Mouse (Mus musculus) kidney, postnatal 10 days (tissue): ENCODE measurements around the gene Dclre1b.
"Not testable (repeated sequence)": the region's sequence is repeated elsewhere in the genome, so short reads cannot be mapped to it uniquely, and the experiment has no call there.

ENCODE experiments used
- DNase-seq: peaks from one replicate; pipeline ENCODE4 v3.0.0; 2021; ENCODE audit warnings: mixed read lengths

The Dclre1b gene

DNA sequence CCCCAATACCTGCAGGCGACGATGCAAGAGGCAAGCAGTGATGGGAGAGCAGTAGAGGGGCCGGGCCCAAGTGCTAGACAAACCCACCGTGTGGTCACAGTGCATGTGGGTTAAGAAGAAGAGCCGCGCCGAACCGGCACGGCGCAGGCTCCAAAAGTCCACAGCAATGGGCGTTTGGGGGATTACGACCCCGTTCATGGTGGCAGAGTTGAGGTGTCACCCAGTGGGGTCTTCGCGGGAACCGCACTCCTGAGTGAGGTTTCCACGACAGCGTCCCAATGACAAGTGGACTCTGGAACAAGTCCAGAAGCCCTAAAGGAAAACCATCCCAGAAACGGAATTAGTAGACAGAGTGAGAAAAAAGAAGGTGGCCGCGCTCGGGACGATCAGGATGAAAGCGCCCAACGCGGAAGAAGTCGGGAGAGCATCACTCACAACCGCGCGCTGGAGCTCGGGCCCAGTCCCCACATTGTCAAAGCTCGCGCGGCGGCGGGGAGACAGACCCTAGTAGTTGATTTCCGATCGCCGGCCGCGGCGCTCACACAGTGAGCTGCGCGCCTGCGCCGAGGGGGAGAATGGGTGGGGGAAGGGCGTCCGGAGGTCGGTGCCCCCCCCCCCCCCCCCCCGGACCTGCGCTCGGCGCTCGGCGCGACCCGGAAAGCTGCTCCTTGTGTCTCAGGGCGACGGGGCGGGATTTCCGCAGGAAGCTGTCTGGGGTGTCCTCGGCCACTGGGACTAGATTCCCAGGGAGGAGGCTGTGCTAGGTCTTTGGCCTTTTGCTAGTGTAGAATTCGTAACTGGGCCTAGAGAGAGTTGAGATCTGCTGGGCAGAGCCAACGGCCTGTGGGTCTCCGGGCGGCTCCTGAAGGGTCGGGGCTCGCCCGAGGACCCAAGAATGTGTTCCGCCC lies at the start of gene Dclre1b, which contains the start of the genes Ap4b1 and Gm43064:
Dclre1b (minus strand) TSS at position 554 of the 908 bp plus-strand sequence.
Ap4b1 (plus strand) TSS at position 630 of the 908 bp plus-strand sequence.
Gm43064 (plus strand) TSS at position 683 of the 908 bp plus-strand sequence.
- peak; percentile 95 for DNase-seq

DNA sequence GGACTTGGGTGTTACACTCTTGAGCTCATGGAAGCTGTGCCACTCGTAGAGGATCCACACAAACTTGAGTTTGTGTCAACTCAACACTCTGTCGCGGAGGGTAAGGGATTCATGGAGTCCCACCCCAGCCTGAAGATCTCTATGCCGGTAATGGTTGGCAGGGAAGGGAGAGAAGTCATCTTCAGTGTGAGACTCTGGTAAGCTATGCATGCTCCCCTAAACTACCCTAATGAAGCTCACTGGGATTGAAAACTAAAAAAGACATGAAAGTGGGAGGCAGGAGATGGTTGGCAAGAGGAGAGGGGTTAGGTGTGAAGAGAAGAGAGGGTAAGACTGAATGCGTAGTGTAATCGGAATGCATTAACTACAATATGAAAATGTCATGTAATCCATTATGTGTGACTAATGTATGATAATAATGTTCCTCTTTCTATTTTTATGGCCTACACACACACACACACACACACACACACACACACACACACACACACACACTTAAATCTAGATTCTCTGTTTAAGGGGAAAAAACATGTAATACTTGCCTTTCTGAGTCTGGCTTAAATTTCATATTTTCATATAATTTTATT lies 48.8 kb upstream of the Dclre1b start:
- DNase-seq = no peak

- DNase-seq = no peak
Observed at GRCm38 (mm10) chr3:103857036-103857805, 48.0 kb upstream of the Dclre1b start.

GRCm38 (mm10) chr3:103853804-103854203 lies 44.6 kb upstream of the Dclre1b start:
- no peak for DNase-seq

DNA sequence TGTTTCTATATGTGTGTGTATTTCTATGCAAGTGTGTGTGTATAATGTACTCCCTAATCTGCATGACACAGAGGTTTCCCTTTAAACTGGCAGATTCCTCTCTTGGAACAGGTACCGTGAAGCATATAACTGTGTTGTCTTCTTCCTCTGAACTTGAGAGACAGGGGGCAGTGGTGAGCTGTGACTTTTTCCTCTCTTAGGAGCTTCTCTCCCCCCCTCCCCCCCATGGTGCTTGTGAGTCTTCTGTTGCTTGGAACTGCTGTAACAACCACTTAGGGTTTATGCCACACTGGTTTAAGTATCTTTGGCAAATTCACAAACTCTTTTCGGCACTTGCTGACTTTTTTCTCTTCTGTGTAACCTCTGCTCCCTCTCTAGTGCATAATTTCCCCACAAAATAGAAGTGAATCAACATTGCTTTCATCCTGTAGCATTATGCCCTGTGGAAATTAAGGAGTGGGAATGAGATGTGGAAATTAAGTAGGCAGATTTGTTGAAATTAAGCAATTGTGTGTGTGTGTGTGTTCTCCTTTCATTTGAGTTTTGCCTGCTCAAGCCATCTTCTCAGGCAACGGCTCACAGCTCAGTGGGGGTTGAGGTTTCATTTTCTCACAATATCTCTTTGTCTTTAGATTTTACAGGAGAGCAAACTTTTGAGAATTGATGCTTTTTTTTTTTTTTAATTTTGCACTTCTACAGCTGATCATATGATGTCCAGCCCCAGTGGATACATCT lies 43.5 kb upstream of the Dclre1b start:
- DNase-seq = peak; percentile 74

GRCm38 (mm10) chr3:103851882-103852281 lies 42.6 kb upstream of the Dclre1b start:
- DNase-seq = no peak

- DNase-seq = no peak
Observed at GRCm38 (mm10) chr3:103851481-103851880, 42.2 kb upstream of the Dclre1b start.

- DNase-seq = peak; percentile 13
Observed at GRCm38 (mm10) chr3:103850644-103851363, 41.6 kb upstream of the Dclre1b start.

GRCm38 (mm10) chr3:103840946-103841345 lies 31.7 kb upstream of the Dclre1b start:
- DNase-seq = not testable (repeated sequence)

DNA sequence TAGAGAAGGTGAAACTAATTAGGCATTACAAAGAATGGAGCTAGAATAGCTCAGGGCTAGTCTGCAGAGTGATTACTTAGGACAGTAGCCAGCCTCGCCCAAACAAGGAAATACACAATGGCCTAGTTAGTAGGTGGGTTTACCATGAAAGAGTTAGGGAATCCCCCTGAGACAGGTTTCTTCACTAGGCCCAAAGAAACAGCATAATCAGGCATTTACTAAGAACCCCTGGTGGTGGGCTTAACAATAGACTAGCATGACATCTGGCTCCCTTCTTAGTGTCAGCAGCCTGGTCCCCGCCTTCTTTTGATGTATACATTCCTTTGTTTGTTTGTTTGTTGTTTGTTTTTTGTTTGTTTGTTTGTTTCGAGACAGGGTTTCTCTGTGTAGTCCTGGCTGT lies 31.0 kb upstream of the Dclre1b start:
- DNase-seq = not testable (repeated sequence)

GRCm38 (mm10) chr3:103839711-103840110 lies 30.5 kb upstream of the Dclre1b start:
- DNase-seq = no peak

- no peak for DNase-seq
Observed at GRCm38 (mm10) chr3:103836453-103836852, 27.2 kb upstream of the Dclre1b start.

- no peak for DNase-seq
Observed at GRCm38 (mm10) chr3:103835951-103836310, 26.7 kb upstream of the Dclre1b start.

DNA sequence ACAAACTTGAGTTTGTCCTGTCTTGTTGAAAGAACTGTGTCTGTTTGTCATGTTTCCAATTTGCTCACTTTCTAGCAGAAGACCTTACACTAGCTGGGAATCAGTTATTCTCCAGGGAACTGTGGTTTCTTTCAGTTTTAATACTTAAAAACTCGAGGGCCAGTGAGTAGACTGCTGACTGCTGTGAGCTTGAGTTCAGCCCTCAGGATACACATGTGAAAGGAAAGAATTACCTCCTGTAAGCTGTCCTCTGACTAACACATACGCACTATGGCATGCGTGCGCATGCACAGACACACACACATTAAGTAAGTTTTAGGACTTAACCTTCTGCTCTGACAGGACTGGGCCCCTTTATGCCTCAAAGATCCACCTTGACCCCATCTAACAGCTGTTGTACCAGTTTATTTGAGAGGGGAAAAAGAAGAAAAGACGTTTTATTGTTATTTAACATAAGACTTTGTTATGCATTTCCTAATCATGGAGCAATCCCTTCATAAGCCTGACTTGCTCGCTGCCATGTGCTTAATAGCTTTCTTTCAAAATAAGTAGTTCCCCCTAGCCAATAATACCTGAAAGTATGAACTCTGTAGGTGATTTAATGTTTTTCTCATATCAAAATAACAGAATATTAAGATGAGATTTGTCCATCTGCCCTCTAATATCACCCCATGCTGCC lies 26.2 kb upstream of the Dclre1b start:
- DNase-seq = no peak

DNA sequence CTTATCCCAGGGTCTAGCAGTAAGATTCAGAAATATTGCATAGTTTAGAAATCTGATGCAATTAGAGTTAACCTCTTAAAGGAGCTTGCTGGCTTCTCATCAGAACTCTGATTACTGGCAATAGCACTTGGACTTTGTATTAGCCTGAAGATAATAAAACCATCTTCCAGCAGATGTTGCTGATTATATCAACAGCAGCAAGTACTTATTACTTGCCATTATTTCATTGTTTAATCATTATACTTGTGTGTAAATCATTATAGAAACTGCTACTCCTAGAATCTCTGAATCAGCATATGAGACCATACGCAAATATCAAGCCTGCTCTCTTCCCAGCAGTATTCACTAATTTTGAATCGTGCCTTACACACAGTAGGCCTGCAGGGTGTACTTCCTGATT lies 24.8 kb upstream of the Dclre1b start:
- no peak for DNase-seq

DNA sequence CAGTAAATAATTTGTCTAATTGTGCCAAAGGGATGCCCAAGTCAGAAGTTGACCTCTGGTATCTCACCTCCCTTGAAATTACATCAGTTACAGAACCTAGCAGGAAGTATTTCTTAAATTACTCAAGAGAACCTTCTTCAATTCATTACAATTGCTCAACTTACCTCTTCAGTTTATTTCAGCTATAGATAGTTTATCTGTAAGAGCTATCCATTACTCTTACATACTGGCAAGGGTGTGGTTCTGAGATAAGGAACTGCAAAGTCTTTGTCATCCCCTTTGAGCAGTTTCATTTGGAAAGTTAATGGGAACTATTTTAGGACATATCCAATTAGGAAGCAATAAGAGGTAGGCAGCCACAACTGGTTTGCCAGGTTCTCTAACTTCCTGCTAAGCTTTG lies 23.2 kb upstream of the Dclre1b start, which contains the start of gene Bcl2l15:
Bcl2l15 (plus strand) TSS at position 176 of the 400 bp plus-strand sequence.
- DNase-seq = no peak

GRCm38 (mm10) chr3:103831146-103831545 lies 21.9 kb upstream of the Dclre1b start:
- no peak for DNase-seq

DNA sequence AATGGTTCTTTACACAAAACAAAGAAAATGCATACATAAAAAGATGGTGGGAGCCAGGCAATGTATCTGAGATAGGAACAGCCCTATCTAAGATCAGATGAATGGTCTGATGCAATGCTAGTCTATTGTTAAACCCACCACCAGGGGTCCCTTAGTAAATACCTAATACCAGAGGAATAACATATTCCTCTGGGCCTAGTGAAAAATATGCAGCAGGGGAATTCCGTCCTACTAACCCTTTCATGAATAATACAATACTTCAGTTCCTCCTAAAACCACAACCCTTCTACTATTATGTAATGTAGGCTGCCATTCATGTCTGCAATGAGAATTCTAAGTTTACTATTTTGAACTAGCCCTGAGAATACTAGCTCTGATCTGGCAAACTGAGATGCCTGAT lies 21.4 kb upstream of the Dclre1b start:
- not testable (repeated sequence) for DNase-seq

GRCm38 (mm10) chr3:103829036-103829435 lies 19.8 kb upstream of the Dclre1b start:
- no peak for DNase-seq

DNA sequence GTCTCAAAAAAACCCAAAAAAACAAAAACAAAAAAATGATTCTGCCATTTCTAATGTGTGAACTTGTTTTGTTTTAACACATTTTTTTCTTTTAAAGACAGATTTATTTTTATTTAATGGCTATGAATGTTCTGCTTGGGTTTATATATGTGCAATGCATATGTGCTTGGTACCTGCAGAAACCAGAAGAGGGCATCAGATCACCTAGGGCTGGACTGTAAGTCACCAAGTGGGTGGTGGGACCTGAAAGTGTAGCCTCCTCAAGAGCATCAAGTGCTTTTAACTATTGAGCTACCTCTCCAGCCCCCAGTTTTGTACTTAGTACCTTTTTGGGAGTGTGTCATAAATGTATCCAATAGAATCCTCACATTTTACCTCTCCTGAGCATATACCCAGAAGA lies 18.3 kb upstream of the Dclre1b start:
- DNase-seq = no peak

DNA sequence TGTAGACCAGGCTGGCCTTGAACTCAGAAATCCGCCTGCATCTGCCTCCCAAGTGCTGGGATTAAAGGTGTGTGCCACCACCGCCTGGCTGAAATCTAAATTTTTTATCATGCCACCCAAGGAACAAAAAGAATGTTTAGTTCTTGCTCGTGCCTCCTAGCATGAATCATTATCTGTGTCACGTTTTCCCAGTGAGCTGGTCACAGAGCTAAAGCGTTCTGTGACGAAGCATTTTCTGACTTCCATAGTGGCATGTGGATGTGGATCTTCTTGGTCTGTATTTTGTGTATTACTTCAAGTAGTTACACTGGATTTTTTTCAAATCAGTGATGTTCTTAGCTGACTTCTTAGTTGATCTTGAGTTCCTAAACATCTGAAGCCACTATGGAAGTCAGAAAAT lies 1.7 kb upstream of the Dclre1b start:
- DNase-seq = no peak
